Comparison of ENCODE assay signal across 29 mouse cellular contexts in genomic region chr10:76248647-76248968, GRCm38 (mm10). TPM values are rescaled to one million over a fixed set of nuclear protein-coding genes. Genes with fewer than 3 reads are reported as not detected.
DNase-seq lines count a peak whose midpoint lies in the region; ATAC-seq and TF ChIP-seq lines count a peak whose summit lies in the region.
"Had no signal": no experiment of that assay in that cellular context is flagged by ENCODE, and none has a peak within 500 bp of the region (broad histone marks: within the 10 kb centered on the region; RNA-seq: fewer than 3 reads in every experiment).

No protein-coding gene starts in this region.

- H3K9ac ChIP-seq in midbrain, embryonic 15.5 days = no peak overlapping the region
- no peak overlapping the region for H3K9ac ChIP-seq in kidney, embryonic 15.5 days
- H3K9ac ChIP-seq: heart, embryonic 12.5 days; hindbrain, embryonic 15.5 days; limb, embryonic 13.5 days; lung, embryonic 15.5 days; neural tube, embryonic 13.5 days had no signal

- WGBS in midbrain, embryonic 10.5 days = 74% methylated on average over 5 of the region's 5 CpGs
- WGBS in midbrain, embryonic 15.5 days = 68% methylated on average over 5 of the region's 5 CpGs
- WGBS in olfactory bulb, adult 2 months = 45% methylated on average over 5 of the region's 5 CpGs
- WGBS in kidney, embryonic 15.5 days = 89% methylated on average over 5 of the region's 5 CpGs

- no peak for ATAC-seq in midbrain, embryonic 15.5 days (replicated peaks)
- ATAC-seq in kidney, embryonic 15.5 days (replicated peaks; ENCODE audit: low FRiP score) = no peak
- ATAC-seq: CD4-positive, CD25-positive, alpha-beta regulatory T cell, adult 4 months; forebrain, embryonic 16.5 days had no signal

- no peak overlapping the region for H3K4me3 ChIP-seq in midbrain, embryonic 10.5 days
- no peak overlapping the region for H3K4me3 ChIP-seq in midbrain, embryonic 15.5 days
- no peak overlapping the region for H3K4me3 ChIP-seq in olfactory bulb, adult 2 months (ENCODE audit: insufficient read depth, low read depth, low read length)
- no peak overlapping the region for H3K4me3 ChIP-seq in kidney, embryonic 15.5 days (replicated peaks)
- H3K4me3 ChIP-seq: erythroblast, embryonic 14.5 days; heart, embryonic 12.5 days; hindbrain, embryonic 15.5 days; left cerebral cortex, adult 2 months; limb, embryonic 13.5 days; lung, embryonic 15.5 days; neural tube, embryonic 13.5 days had no signal

- TF ChIP-seq CTCF in olfactory bulb, adult 2 months (IDR thresholded peaks at IDR 0.05; ENCODE audit: insufficient read depth, low read depth, low read length) = no peak

- TF ChIP-seq POLR2A in olfactory bulb, adult 2 months (IDR thresholded peaks at IDR 0.05; ENCODE audit: insufficient read depth, low read depth, low read length) = no peak

- H3K9me3 ChIP-seq in midbrain, embryonic 10.5 days (replicated peaks) = no peaks in the 10 kb centered on the region
- no peaks in the 10 kb centered on the region for H3K9me3 ChIP-seq in midbrain, embryonic 15.5 days
- no peaks in the 10 kb centered on the region for H3K9me3 ChIP-seq in kidney, embryonic 15.5 days (replicated peaks)
- H3K9me3 ChIP-seq: heart, embryonic 12.5 days; hindbrain, embryonic 15.5 days; limb, embryonic 13.5 days; lung, embryonic 15.5 days; neural tube, embryonic 13.5 days had no signal

- no peak overlapping the region for H3K4me2 ChIP-seq in midbrain, embryonic 15.5 days
- H3K4me2 ChIP-seq in kidney, embryonic 15.5 days = no peak overlapping the region
- H3K4me2 ChIP-seq: heart, embryonic 12.5 days; hindbrain, embryonic 15.5 days; limb, embryonic 13.5 days; liver, embryonic 11.5 days; lung, embryonic 15.5 days; midbrain, embryonic 11.5 days; neural tube, embryonic 13.5 days had no signal

- peaks cover 23% of the 10 kb centered on the region for H3K4me1 ChIP-seq in midbrain, embryonic 10.5 days
- H3K4me1 ChIP-seq in midbrain, embryonic 15.5 days = 0 out of 2 replicates have a peak, but pooled peaks cover 4% of the 10 kb centered on the region
- H3K4me1 ChIP-seq in olfactory bulb, adult 2 months (ENCODE audit: control insufficient read depth, insufficient read depth, low read length) = peaks cover 2% of the 10 kb centered on the region; the same call in 1 of the 2 replicates
- no peaks in the 10 kb centered on the region for H3K4me1 ChIP-seq in kidney, embryonic 15.5 days
- H3K4me1 ChIP-seq: hindbrain, embryonic 15.5 days had no signal

- peak overlapping the region; percentile 58; the same call in 1 of the 2 replicates for H3K27ac ChIP-seq in midbrain, embryonic 10.5 days (replicated peaks)
- no peak overlapping the region for H3K27ac ChIP-seq in midbrain, embryonic 15.5 days
- H3K27ac ChIP-seq in olfactory bulb, adult 2 months (ENCODE audit: insufficient read depth, low read depth, low read length) = 0 out of 2 replicates have a peak overlapping the region, but pooled peaks have one; percentile 6
- H3K27ac ChIP-seq in kidney, embryonic 15.5 days = no peak overlapping the region
- H3K27ac ChIP-seq: hindbrain, embryonic 15.5 days; kidney, postnatal 0 days; left cerebral cortex, adult 2 months; limb, embryonic 13.5 days; lung, embryonic 15.5 days; neural tube, embryonic 13.5 days had no signal

- peak; percentile 13 for DNase-seq in cerebellum, adult 9-10 months
- no peak for DNase-seq in cerebellum, postnatal 4 days (ENCODE audit: low spot score in 2 of 2)
- DNase-seq in heart, adult 11 months = peak; percentile 74
- no peak for DNase-seq in heart, adult 8-10 months (ENCODE audit: low spot score)
- no peak for DNase-seq in midbrain, embryonic 10.5 days (ENCODE audit: low spot score)
- DNase-seq: adrenal gland, adult 2 months; adrenal gland, postnatal 36 days; gastrocnemius, postnatal 14 days; kidney, adult 2 months; kidney, postnatal 4 days; thymus, postnatal 4 days had no signal

- H3K27me3 ChIP-seq in midbrain, embryonic 10.5 days (ENCODE audit: low read depth, poor library complexity, severe bottlenecking) = no peaks in the 10 kb centered on the region
- H3K27me3 ChIP-seq in midbrain, embryonic 15.5 days (replicated peaks) = no peaks in the 10 kb centered on the region
- no peaks in the 10 kb centered on the region for H3K27me3 ChIP-seq in kidney, embryonic 15.5 days
- H3K27me3 ChIP-seq: heart, embryonic 12.5 days; hindbrain, embryonic 15.5 days; limb, embryonic 13.5 days; lung, embryonic 15.5 days; neural tube, embryonic 13.5 days had no signal

- no peaks in the 10 kb centered on the region for H3K36me3 ChIP-seq in midbrain, embryonic 10.5 days
- no peaks in the 10 kb centered on the region for H3K36me3 ChIP-seq in midbrain, embryonic 15.5 days (replicated peaks)
- H3K36me3 ChIP-seq in kidney, embryonic 15.5 days = no peaks in the 10 kb centered on the region
- H3K36me3 ChIP-seq: heart, embryonic 12.5 days; hindbrain, embryonic 15.5 days; limb, embryonic 13.5 days; lung, embryonic 15.5 days; neural tube, embryonic 13.5 days had no signal

RNA-seq across cellular contexts. Expression of gene S100b, which starts 5.0 kb away (rescaled TPM):
- 1 to 10 TPM in 3 of 4 experiments, under 1 TPM in 1; 0.76 to 1.8 (median 1.8) TPM for total RNA-seq in heart, adult 8-10 months (2022)
- polyA plus RNA-seq in midbrain, embryonic 10.5 days (2016; fragmentation: Nextera tagmentation; extraction: Ambion mirVana) = not detected in 2 replicates
- polyA plus RNA-seq in midbrain, embryonic 15.5 days (2015; fragmentation: Nextera tagmentation; extraction: Ambion mirVana) = 1.3 and 1.5 TPM in 2 replicates
- 277 TPM in 1 of 2 replicates, not detected in the other for polyA plus RNA-seq in olfactory bulb, adult 2 months (2012; ENCODE audit: insufficient read depth, insufficient read length, low replicate concordance, missing spikeins)
- 0.50 and 0.84 TPM in 2 replicates for polyA plus RNA-seq in kidney, embryonic 15.5 days (2015; fragmentation: Nextera tagmentation; extraction: Ambion mirVana)
- total RNA-seq: granulocyte monocyte progenitor cell, adult 5-6 weeks; hematopoietic stem cell, adult 5-6 weeks; megakaryocyte progenitor cell, adult 5-6 weeks had no signal
- polyA plus RNA-seq: CD4-positive, CD25-positive, alpha-beta regulatory T cell, adult 4 months; erythroblast, embryonic 14.5 days; liver, embryonic 11.5 days had no signal

RNA-seq across cellular contexts. Expression of gene Prmt2, which starts 10.9 kb away (rescaled TPM):
- 10 to 100 TPM in 2 of 4 experiments, 1 to 10 TPM in 2; 8.6 to 12.9 (median 10.7) TPM for total RNA-seq in heart, adult 8-10 months (2022)
- 72.6 and 94.9 TPM in 2 replicates for polyA plus RNA-seq in midbrain, embryonic 10.5 days (2016; fragmentation: Nextera tagmentation; extraction: Ambion mirVana)
- polyA plus RNA-seq in midbrain, embryonic 15.5 days (2015; fragmentation: Nextera tagmentation; extraction: Ambion mirVana) = 400 and 410 TPM in 2 replicates
- not detected in 2 replicates for polyA plus RNA-seq in olfactory bulb, adult 2 months (2012; ENCODE audit: insufficient read depth, insufficient read length, low replicate concordance, missing spikeins)
- 54.5 and 58.9 TPM in 2 replicates for polyA plus RNA-seq in kidney, embryonic 15.5 days (2015; fragmentation: Nextera tagmentation; extraction: Ambion mirVana)

Comparison
In these comparisons a context has a peak if more than half of its experiments do, and no peak if none do; other contexts are left out.
1. DNase-seq: peak in cerebellum, adult 9-10 months (single experiment) and heart, adult 11 months (single experiment); none in cerebellum, postnatal 4 days (0 of 2), heart, adult 8-10 months (single experiment) and midbrain, embryonic 10.5 days (single experiment).
2. H3K27ac ChIP-seq: peak in midbrain, embryonic 10.5 days (single experiment) and olfactory bulb, adult 2 months (single experiment); none in midbrain, embryonic 15.5 days (single experiment) and kidney, embryonic 15.5 days (single experiment).